17 mouse cellular contexts compared by ENCODE assay signal in the genomic region with DNA sequence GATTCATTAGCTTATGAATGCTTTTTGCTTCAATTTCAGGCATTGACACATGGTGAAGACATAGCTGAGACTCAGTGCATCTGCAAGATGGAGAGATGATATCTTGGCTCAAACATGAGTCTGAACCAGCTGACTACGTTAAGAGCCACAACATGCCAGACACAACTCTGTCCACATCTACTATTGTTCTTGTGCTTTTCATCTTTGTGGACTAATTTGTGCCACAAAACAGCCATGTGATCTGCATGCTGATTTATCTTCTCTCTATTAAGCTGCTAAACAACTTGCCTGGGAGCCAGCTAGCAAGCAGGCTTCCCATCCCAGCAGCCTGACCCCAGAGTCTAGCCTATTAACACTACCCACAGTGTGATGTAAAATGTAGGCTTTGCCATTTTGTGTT.
DNase-seq lines count a peak whose midpoint lies in the region; ATAC-seq and TF ChIP-seq lines count a peak whose summit lies in the region.
"Had no signal": no experiment of that assay in that cellular context is flagged by ENCODE, and none has a peak within 500 bp of the region (broad histone marks: within the 10 kb centered on the region; RNA-seq: fewer than 3 reads in every experiment).

No protein-coding gene starts in this region.

- no peaks in the 10 kb centered on the region for H3K9me3 ChIP-seq in midbrain, embryonic 11.5 days (ENCODE audit: control insufficient read depth, low read length)
- H3K9me3 ChIP-seq in midbrain, embryonic 16.5 days (replicated peaks; ENCODE audit: control insufficient read depth, low read length, poor library complexity, severe bottlenecking), result no peaks in the 10 kb centered on the region
- no peaks in the 10 kb centered on the region for H3K9me3 ChIP-seq in forebrain, embryonic 12.5 days
- no peaks in the 10 kb centered on the region for H3K9me3 ChIP-seq in hindbrain, embryonic 12.5 days (replicated peaks)
- no peaks in the 10 kb centered on the region for H3K9me3 ChIP-seq in midbrain, postnatal 0 days (ENCODE audit: low read length)
- H3K9me3 ChIP-seq in intestine, embryonic 15.5 days, result no peaks in the 10 kb centered on the region
- H3K9me3 ChIP-seq: limb, embryonic 15.5 days; liver, embryonic 15.5 days had no signal

- H3K27ac ChIP-seq in midbrain, embryonic 11.5 days (ENCODE audit: low read depth, low read length), result no peak overlapping the region
- H3K27ac ChIP-seq in midbrain, embryonic 16.5 days (ENCODE audit: low read length), result no peak overlapping the region
- H3K27ac ChIP-seq in forebrain, embryonic 12.5 days, result no peak overlapping the region
- no peak overlapping the region for H3K27ac ChIP-seq in hindbrain, embryonic 12.5 days
- no peak overlapping the region for H3K27ac ChIP-seq in midbrain, postnatal 0 days (ENCODE audit: low read depth, low read length)
- no peak overlapping the region for H3K27ac ChIP-seq in intestine, embryonic 15.5 days
- H3K27ac ChIP-seq: kidney, postnatal 0 days; limb, embryonic 15.5 days; liver, embryonic 15.5 days; macrophage had no signal

- DNase-seq in midbrain, embryonic 11.5 days (ENCODE audit: low spot score, missing footprints), result no peak
- peak; percentile 51 for DNase-seq in midbrain, postnatal 0 days (ENCODE audit: low spot score)
- DNase-seq in testis, postnatal 10 days (ENCODE audit: low spot score), result no peak
- DNase-seq: B cell, adult 2 months; cerebellum, adult 9-11 months; kidney, adult 18-20 months; right cerebral cortex, postnatal 25 days; thymus, adult 18-20 months; thymus, postnatal 4 days had no signal

- no peak overlapping the region for H3K4me3 ChIP-seq in midbrain, embryonic 11.5 days (ENCODE audit: low read depth, low read length)
- no peak overlapping the region for H3K4me3 ChIP-seq in midbrain, embryonic 16.5 days (ENCODE audit: low read depth, low read length)
- H3K4me3 ChIP-seq in forebrain, embryonic 12.5 days (replicated peaks), result no peak overlapping the region
- no peak overlapping the region for H3K4me3 ChIP-seq in hindbrain, embryonic 12.5 days
- no peak overlapping the region for H3K4me3 ChIP-seq in midbrain, postnatal 0 days (ENCODE audit: low read depth, low read length)
- no peak overlapping the region for H3K4me3 ChIP-seq in intestine, embryonic 15.5 days (replicated peaks)
- H3K4me3 ChIP-seq: limb, embryonic 15.5 days; liver, embryonic 15.5 days had no signal

- no peaks in the 10 kb centered on the region for H3K36me3 ChIP-seq in midbrain, embryonic 11.5 days (ENCODE audit: control insufficient read depth, insufficient read depth, low read length)
- H3K36me3 ChIP-seq in midbrain, embryonic 16.5 days (ENCODE audit: control insufficient read depth, insufficient read depth, low read length), result no peaks in the 10 kb centered on the region
- no peaks in the 10 kb centered on the region for H3K36me3 ChIP-seq in forebrain, embryonic 12.5 days (replicated peaks)
- no peaks in the 10 kb centered on the region for H3K36me3 ChIP-seq in hindbrain, embryonic 12.5 days
- H3K36me3 ChIP-seq in midbrain, postnatal 0 days (ENCODE audit: insufficient read depth, low read length), result no peaks in the 10 kb centered on the region
- no peaks in the 10 kb centered on the region for H3K36me3 ChIP-seq in intestine, embryonic 15.5 days
- H3K36me3 ChIP-seq: limb, embryonic 15.5 days; liver, embryonic 15.5 days had no signal

- no peaks in the 10 kb centered on the region for H3K4me1 ChIP-seq in midbrain, embryonic 11.5 days (ENCODE audit: control insufficient read depth, insufficient read depth, low read length)
- H3K4me1 ChIP-seq in midbrain, embryonic 16.5 days (ENCODE audit: control insufficient read depth, insufficient read depth, low read length), result no peaks in the 10 kb centered on the region
- no peaks in the 10 kb centered on the region for H3K4me1 ChIP-seq in forebrain, embryonic 12.5 days
- H3K4me1 ChIP-seq in hindbrain, embryonic 12.5 days, result no peaks in the 10 kb centered on the region
- no peaks in the 10 kb centered on the region for H3K4me1 ChIP-seq in midbrain, postnatal 0 days (ENCODE audit: insufficient read depth, low read length)
- no peaks in the 10 kb centered on the region for H3K4me1 ChIP-seq in intestine, embryonic 15.5 days (replicated peaks)
- H3K4me1 ChIP-seq: limb, embryonic 15.5 days; liver, embryonic 15.5 days had no signal

- no peaks in the 10 kb centered on the region for H3K27me3 ChIP-seq in midbrain, embryonic 11.5 days (ENCODE audit: control insufficient read depth, insufficient read depth, low read length)
- H3K27me3 ChIP-seq in midbrain, embryonic 16.5 days (ENCODE audit: control insufficient read depth, insufficient read depth, low read depth, low read length), result no peaks in the 10 kb centered on the region
- no peaks in the 10 kb centered on the region for H3K27me3 ChIP-seq in forebrain, embryonic 12.5 days
- no peaks in the 10 kb centered on the region for H3K27me3 ChIP-seq in hindbrain, embryonic 12.5 days
- no peaks in the 10 kb centered on the region for H3K27me3 ChIP-seq in midbrain, postnatal 0 days (ENCODE audit: insufficient read depth, low read length)
- H3K27me3 ChIP-seq in intestine, embryonic 15.5 days (replicated peaks), result no peaks in the 10 kb centered on the region
- H3K27me3 ChIP-seq: limb, embryonic 15.5 days; liver, embryonic 15.5 days had no signal

- H3K4me2 ChIP-seq in midbrain, embryonic 11.5 days, result no peak overlapping the region
- H3K4me2 ChIP-seq in midbrain, embryonic 16.5 days (ENCODE audit: low read length), result no peak overlapping the region
- H3K4me2 ChIP-seq in forebrain, embryonic 12.5 days, result no peak overlapping the region
- H3K4me2 ChIP-seq in hindbrain, embryonic 12.5 days (replicated peaks), result no peak overlapping the region
- no peak overlapping the region for H3K4me2 ChIP-seq in midbrain, postnatal 0 days (ENCODE audit: low read depth, low read length, poor library complexity, severe bottlenecking)
- no peak overlapping the region for H3K4me2 ChIP-seq in intestine, embryonic 15.5 days (replicated peaks)
- H3K4me2 ChIP-seq: limb, embryonic 15.5 days; liver, embryonic 15.5 days had no signal

- peak; percentile 62; the same call in 1 of the 2 replicates for ATAC-seq in midbrain, embryonic 11.5 days (ENCODE audit: low FRiP score)
- no peak for ATAC-seq in midbrain, embryonic 16.5 days
- ATAC-seq in forebrain, embryonic 12.5 days (ENCODE audit: low FRiP score), result peak; percentile 86
- peak; percentile 77 for ATAC-seq in hindbrain, embryonic 12.5 days (ENCODE audit: low FRiP score)
- no peak; the same call in 1 of the 2 replicates for ATAC-seq in midbrain, postnatal 0 days (ENCODE audit: low FRiP score)
- no peak for ATAC-seq in intestine, embryonic 15.5 days

- H3K9ac ChIP-seq in midbrain, embryonic 11.5 days (ENCODE audit: low read length), result no peak overlapping the region
- no peak overlapping the region for H3K9ac ChIP-seq in midbrain, embryonic 16.5 days (ENCODE audit: low read depth, low read length)
- no peak overlapping the region for H3K9ac ChIP-seq in forebrain, embryonic 12.5 days
- H3K9ac ChIP-seq in hindbrain, embryonic 12.5 days, result no peak overlapping the region
- no peak overlapping the region for H3K9ac ChIP-seq in midbrain, postnatal 0 days (replicated peaks; ENCODE audit: low read length, poor library complexity, severe bottlenecking)
- H3K9ac ChIP-seq in intestine, embryonic 15.5 days, result no peak overlapping the region
- H3K9ac ChIP-seq: limb, embryonic 15.5 days; liver, embryonic 15.5 days had no signal

- TF ChIP-seq CTCF in midbrain, postnatal 0 days (IDR thresholded peaks at IDR 0.05), result no peak

- WGBS in midbrain, embryonic 11.5 days, result 83% methylated on average over 1 of the region's 1 CpGs
- 52% methylated on average over 1 of the region's 1 CpGs for WGBS in midbrain, embryonic 16.5 days
- 40% methylated on average over 1 of the region's 1 CpGs for WGBS in forebrain, embryonic 12.5 days
- WGBS in hindbrain, embryonic 12.5 days, result 70% methylated on average over 1 of the region's 1 CpGs
- WGBS in midbrain, postnatal 0 days, result 56% methylated on average over 1 of the region's 1 CpGs
- 78% methylated on average over 1 of the region's 1 CpGs for WGBS in intestine, embryonic 15.5 days

Comparison
In these comparisons a context has a peak if more than half of its experiments do, and no peak if none do; other contexts are left out.
1. ATAC-seq: peak in midbrain, embryonic 11.5 days (single experiment), forebrain, embryonic 12.5 days (single experiment) and hindbrain, embryonic 12.5 days (single experiment); none in midbrain, embryonic 16.5 days (single experiment), midbrain, postnatal 0 days (single experiment) and intestine, embryonic 15.5 days (single experiment).